Mouse (Mus musculus) kidney, postnatal 14 days (tissue): ENCODE data around the gene Pkd2.
A peak's percentile ranks its signal among the peaks of the same experiment; 100 is the strongest.
"Not testable (repeated sequence)": the region's sequence is repeated elsewhere in the genome, so short reads cannot be mapped to it uniquely, and the experiment has no call there.

ENCODE experiments used
- DNase-seq: peaks from one replicate; pipeline ENCODE4 v3.0.0; 2022; ENCODE audit warnings: mixed read lengths

Pkd2 gene

GRCm38 (mm10) chr5:104458832-104459705 is at the start of gene Pkd2:
Pkd2 (plus strand) TSS chr5:104459450.
- peak; percentile 91 for DNase-seq

DNA sequence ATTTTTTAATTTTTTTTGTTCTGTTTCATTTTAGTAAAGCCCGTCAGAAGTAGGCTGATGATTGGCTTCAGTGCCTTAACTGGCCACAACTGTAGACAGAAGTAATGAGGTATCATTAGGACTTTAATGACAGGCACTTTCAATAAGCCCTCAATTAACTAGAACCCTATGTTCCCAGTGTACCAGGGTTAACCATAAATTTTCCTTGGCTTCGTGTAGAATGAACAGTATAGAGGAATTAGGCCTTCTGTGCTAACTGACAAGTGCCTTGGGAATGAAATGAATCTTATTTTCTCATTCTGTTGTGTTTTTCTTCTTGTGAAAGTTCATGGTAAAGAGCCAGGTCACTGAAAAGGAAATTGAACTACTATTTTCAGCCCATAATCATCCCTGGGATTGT is 43.3 kb upstream of the Pkd2 start:
- no peak for DNase-seq

- no peak for DNase-seq
Measured at GRCm38 (mm10) chr5:104417028-104417427, 42.2 kb upstream of the Pkd2 start.

- peak; percentile 77 for DNase-seq
Measured at GRCm38 (mm10) chr5:104417721-104418120, 41.5 kb upstream of the Pkd2 start.

DNA sequence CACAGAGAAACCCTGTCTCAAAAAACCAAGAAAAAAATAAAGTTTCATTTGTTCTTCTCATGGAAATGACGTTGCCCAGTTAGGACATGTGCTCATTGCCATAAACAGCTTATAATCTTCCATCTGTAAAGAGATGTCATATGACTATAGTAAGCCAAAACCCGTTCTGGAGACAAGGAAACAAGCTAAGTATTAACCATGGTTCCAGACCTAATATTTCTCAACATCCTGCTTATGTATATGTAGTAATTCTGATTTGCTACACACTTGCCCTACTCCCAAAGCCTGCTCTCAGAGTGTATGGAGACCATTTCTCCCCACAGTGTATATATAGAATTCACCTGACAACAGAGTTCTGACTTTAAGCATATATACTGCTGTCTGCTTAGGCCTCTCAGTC is 37.2 kb upstream of the Pkd2 start:
- DNase-seq: no peak

DNA sequence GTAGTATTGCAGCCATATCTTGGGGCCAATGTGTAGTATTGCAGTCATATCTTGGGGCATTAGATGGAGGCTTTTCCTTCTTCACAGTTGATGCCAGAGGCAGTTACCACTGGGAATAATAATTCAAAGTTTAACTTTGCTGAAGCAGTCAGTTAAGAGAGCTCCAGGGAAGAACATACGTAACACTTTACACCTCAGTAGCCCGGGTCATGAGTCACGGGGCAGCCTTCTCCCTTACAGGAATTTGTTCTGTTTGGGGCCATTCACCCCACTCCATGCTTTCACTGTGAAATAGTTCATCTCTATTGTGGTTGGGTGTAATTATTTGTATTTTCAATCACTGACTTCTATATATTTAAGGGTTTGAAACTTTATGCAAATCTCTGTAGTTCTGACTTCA is 35.4 kb upstream of the Pkd2 start:
- peak; percentile 57 for DNase-seq

GRCm38 (mm10) chr5:104425949-104426348 is 33.3 kb upstream of the Pkd2 start:
- no peak for DNase-seq

- DNase-seq: peak; percentile 68
Measured at GRCm38 (mm10) chr5:104432886-104433285, 26.4 kb upstream of the Pkd2 start.

GRCm38 (mm10) chr5:104433968-104434565 is 25.2 kb upstream of the Pkd2 start:
- DNase-seq: peak; percentile 12

DNA sequence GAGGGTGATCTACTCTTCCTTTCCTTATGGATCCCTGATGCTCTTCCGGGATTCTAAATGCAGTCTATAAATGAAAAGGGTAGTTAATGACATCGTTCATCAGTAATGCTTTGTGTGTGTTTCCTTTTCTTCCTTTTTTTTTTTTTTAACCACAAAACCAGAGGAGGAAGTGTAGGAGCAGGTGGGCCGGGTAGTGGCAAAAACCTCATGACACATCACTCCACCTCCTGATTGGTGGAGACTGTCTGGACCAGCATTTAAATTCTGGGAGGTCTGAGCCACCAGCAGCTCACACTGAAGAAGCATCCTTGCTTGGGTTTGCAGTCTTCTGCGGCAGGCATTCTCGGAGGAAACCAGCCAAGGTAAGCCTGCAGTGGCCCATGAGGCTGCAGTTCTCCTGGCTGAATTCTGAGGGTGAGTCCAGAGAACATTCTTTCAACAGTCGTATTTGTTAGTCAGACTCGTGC is 24.4 kb upstream of the Pkd2 start, which contains the start of gene Spp1:
Spp1 (plus strand) TSS at position 284 of the 467 bp plus-strand sequence.
- peak; percentile 67 for DNase-seq

DNA sequence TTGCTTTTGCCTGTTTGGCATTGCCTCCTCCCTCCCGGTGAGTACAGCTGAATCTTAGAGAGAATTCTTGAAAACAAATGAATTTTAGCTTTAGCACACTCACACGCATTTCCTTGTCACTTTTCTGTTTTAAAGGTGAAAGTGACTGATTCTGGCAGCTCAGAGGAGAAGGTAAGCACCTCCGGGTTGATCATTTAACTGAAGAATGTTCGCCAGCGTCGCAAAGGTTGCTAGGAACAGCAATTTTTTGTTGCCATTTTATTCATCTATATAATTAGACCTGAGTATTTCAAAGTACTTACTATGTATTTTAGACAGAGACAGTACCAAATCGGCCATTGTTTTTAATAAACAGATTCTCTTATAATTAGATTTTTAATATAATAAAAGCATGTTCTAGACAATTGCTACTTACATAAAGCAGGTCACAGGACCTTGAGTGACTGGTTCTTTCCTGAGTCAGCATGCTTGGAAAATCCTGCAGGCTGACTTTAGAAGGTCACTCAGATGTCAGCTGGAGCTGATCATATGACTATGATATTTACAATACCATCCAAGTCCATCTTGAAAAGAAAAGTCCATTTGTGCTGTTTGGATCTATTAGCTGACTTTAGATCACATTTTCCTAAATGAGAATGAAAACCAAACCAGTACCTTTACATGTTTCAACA is 22.7 kb upstream of the Pkd2 start:
- DNase-seq: peak; percentile 63

DNA sequence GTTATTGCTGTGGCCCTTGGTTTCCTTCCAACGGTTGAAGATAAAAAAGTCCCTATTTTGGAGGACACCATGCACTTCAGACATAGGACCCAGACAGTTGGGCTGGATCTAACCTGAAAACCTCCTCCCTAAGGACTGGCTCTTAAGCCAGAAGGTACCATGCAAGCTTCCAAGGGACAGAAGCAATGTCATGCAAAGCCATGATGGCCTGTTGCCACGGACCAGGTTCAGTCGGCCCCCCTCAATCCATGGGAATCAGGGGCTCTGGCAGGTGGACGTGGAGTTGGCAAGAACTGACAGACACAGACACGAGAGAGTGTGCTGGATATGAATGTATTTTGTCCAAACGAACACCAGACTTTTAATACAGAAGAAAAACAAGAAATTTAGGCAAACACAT is 16.9 kb upstream of the Pkd2 start:
- DNase-seq: no peak

DNA sequence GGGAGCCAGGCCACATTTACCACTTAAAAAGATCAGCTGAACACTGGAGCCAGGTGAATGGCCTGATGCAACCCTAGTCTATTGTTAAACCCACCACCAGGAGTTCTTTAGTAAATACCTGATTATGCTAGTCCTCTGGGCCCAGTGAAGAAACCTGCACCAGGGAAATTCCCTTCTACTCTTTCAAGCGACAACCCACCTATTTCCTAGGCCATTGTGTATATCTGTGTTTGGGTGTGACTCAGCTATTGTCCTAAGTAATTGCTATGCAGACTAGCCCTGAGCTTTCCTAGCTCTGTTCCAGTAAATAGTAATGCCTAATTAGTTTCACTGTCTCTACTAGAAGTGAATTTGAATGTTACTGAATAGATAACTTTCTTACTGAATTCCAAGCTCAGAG is 16.4 kb upstream of the Pkd2 start:
- DNase-seq: no peak

GRCm38 (mm10) chr5:104446156-104446555 is 13.1 kb upstream of the Pkd2 start:
- DNase-seq: peak; percentile 85

DNA sequence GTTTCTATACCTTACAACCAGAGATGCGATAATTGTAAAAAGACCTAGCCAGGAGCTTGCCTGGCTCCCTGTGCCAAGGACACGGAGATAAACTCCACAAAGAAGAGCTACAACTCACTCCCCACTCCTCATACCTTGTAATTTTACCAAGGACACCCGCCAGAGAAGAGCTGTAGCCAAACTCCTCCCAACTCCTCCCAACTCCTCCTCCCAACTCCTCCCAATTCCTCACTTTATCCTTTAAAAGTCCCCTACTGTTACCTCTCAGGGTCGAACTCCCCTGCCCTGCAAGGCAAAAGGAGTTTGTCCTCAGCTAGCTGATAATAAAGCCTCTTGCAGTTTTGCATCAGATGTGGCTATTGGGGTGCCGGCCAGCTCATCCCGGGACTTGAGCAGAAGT is 10.9 kb upstream of the Pkd2 start:
- not testable (repeated sequence) for DNase-seq

GRCm38 (mm10) chr5:104449491-104449890 is 9.8 kb upstream of the Pkd2 start:
- no peak for DNase-seq

DNA sequence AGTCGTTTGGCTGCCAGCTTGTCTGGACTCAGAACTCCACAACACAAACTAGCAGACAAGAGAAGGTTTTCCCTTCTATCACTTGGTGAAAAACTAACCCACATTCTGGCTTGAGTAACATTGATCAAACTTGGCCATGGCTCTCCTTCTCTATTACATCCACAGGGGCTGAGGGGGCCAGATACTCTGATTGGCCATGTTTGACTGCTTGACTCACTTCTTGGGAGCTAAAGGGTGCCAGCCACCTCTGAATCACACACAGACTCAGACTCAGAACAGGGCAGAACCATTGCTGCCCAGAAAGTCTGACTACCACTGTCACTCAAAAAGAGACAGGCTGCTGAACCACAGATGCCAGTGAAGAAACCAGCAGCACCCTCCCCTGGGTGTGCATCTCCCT is 6.2 kb upstream of the Pkd2 start:
- no peak for DNase-seq

DNA sequence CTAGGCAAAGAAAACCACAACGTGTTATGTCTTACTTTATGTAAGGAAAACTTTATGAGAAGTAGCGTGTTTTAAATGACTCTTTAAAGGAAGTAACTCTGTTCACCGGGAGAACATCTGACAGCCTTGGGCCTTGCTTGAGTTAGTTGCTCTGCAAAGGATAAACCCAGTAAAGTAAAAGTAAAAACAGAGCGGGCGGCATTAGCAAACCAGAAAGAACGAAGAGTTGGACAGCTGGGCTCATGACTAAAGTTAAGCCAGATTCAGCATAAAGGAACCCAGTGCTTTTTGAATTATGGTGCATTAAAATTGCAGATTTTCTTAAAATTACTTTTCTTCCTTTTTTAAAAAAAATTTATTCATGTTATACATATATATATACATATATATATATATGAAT is 4.7 kb upstream of the Pkd2 start:
- no peak for DNase-seq

DNA sequence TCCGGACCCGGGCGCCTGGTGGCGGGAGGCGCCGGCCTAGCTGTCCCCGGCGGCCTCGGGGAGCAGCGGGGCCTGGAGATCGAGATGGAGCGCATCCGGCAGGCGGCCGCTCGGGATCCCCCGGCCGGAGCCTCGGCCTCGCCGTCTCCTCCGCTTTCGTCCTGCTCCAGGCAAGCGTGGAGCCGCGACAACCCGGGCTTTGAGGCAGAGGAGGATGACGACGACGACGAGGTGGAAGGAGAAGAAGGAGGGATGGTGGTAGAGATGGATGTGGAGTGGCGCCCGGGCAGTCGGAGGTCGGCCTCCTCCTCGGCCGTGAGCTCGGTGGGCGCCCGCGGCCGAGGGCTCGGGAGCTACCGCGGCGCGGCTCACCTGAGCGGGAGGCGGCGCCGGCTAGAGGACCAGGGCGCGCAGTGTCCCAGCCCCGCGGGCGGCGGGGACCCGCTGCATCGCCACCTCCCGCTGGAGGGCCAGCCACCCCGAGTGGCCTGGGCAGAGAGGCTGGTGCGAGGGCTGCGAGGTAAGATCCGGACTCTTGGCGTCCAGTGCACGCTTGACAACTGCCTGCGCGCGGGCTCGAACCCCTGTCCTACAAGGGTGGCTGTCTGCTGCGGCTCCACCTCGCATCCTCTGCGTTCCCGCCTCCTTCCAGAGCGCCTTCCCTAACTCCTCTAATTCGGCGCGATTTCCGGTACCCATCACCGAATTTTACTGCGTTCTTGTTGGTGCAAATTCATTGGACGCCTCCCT is 631 bp downstream of the Pkd2 start:
- peak; percentile 71 for DNase-seq

GRCm38 (mm10) chr5:104460456-104460838 is 1.2 kb downstream of the Pkd2 start:
- DNase-seq: no peak

GRCm38 (mm10) chr5:104460856-104461255 is 1.6 kb downstream of the Pkd2 start:
- DNase-seq: peak; percentile 36

- DNase-seq: no peak
Measured at GRCm38 (mm10) chr5:104465279-104465678, 6.0 kb downstream of the Pkd2 start.

DNA sequence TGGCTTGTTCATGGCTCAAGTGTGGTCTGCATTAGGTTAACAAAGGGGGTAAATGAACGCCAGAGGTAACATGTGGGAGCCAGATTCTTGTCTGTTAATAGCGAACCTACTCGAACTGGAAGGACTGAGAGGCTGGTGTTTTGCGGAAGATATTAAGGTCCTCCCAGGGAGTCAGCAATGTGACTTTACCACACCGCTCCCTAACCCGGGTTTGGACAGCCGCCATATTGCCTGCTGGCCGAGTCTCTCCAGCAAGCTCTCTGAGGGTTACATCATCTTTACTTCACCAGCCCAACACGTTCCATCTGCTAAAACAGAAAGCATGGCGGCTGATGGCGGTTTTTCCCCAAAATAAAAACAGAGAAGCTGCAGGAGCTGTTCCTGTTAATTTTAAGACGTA is 6.5 kb downstream of the Pkd2 start:
- peak; percentile 61 for DNase-seq
